Mouse (Mus musculus) ES-Bruce4 (cell line): ENCODE measurements around the gene Hnrnph2.

Experiments
- CTCF ChIP-seq: IDR thresholded peaks from one replicate; pipeline ENCODE4 v1.8.1; 2011; ENCODE audit warnings: low read depth, low read length
- POLR2A ChIP-seq: IDR thresholded peaks from one replicate; pipeline ENCODE4 v1.8.1; 2011; ENCODE audit warnings: low read length; ENCODE audit not compliant: insufficient read depth

DNA sequence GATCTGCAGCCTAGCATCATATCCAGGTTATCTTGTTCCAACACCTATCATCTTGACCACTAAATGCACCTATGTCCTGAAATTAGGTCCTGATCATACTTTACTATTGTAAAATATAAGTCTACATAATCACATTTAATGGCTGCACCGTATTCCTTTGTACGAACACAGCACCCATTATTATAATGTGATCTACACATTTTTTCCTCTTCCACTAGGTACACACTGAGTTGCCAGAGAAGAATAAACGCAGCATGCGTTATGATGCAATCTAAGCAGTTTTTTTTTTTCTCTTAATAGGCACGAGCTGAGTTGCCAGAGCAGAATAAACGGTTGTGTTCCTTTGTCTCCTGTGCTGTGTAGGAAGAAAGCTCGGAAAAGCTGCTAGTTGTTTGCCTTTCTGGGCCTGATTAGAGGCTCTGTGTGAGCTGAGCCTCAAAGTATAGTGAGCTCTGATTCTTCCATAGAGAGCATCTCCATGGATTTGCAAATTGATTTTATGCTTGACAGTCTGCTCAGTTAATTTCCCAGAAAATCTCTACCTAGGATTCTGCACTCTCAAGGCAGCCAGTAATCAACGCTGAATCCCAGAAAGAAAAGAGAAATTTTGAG lies 19.4 kb downstream of the Hnrnph2 start:
- TF ChIP-seq CTCF: no peak
- TF ChIP-seq POLR2A: no peak
